Mouse (Mus musculus) kidney, adult 2 months (tissue): ENCODE measurements at regions not wholly inside any gene's neighbourhood (a gene's known extent, or its start where the extent isn't known, plus 50 kb on each side); places are given as distances from the start of the nearest gene placed in this dataset.

Source experiments
- CTCF ChIP-seq: fragments of 200-500 bp; conservative IDR thresholded peaks from 2 replicates; pipeline ENCODE4 v1.5.1; 2011; ENCODE audit warnings: low read depth, mild to moderate bottlenecking, control low read depth, low read length, moderate library complexity, mixed read lengths; ENCODE audit not compliant: insufficient read depth, insufficient read length
- POLR2A ChIP-seq: fragments of 200-500 bp; IDR thresholded peaks from one replicate; pipeline ENCODE4 v1.6.1; 2011; ENCODE audit warnings: low read depth, low read length, control low read depth

DNA sequence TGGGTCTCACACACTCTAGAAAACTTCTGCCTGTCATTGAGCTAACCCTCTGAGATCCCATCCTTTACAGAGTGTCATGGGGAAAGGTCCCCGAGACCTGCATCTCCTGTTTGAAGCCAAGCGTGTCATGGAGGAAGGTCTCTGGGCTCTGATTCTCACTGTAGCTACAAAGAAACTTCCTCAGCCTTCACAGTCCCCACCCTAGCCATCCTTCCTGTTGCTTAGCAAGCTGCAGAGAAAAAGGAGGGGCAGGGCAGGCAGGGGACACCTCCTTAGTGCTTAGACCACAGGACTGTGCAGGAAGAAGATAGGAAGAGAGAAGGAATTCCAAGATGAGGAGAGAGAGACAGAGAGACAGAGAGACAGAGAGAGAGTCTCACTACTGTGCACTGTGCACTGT, 74.6 kb upstream of the Tgfbr2 start:
- TF ChIP-seq CTCF (no peak), POLR2A (no peak)
